Mouse (Mus musculus) ES-E14 (cell line): ENCODE data around the gene Hils1.

ENCODE experiments used
- CHD2 ChIP-seq: IDR thresholded peaks from 2 replicates; pipeline ENCODE4 v1.6.1; 2014; ENCODE audit warnings: mild to moderate bottlenecking, low read depth, low read length, inconsistent platforms
- MAFK ChIP-seq: IDR thresholded peaks from 2 replicates; pipeline ENCODE4 v1.6.1; 2014; ENCODE audit warnings: mild to moderate bottlenecking, low read depth, low read length, inconsistent platforms; ENCODE audit not compliant: insufficient read depth
- ZC3H11A ChIP-seq: IDR thresholded peaks from 2 replicates; pipeline ENCODE4 v1.6.1; 2012; ENCODE audit warnings: low read depth, mild to moderate bottlenecking, inconsistent platforms, low read length, borderline replicate concordance
- ZNF384 ChIP-seq: IDR thresholded peaks from 2 replicates; pipeline ENCODE4 v1.6.1; 2012; ENCODE audit warnings: low read depth, low read length, inconsistent platforms

DNA sequence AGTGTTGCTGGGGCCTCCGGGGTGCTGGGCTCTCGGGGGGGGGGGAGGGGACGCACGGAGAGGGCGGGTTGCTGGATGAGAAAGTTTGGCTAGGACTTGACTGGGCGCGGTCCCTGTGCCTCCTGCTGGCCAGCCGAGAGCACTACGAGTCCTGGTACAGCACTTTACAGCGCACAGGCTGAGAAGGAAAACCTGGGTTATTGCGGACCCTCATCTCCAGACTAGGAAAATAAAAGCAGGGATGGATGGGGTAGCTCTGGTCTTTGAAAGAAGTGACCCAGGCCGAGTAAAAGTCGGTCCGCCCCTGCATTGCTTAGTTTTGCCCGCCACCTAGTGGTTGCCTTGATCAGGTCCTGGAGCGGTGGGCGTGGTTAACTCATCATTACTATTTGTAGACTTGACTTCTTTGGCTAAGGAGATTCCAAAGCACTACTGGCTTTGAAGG is 30.5 kb upstream of the Hils1 start:
- TF ChIP-seq ZC3H11A (peak; percentile 47; the same call in 1 of the 2 replicates), ZNF384 (no peak), CHD2 (no peak), MAFK (no peak)
